Mouse (Mus musculus) frontal cortex, postnatal 10 days (tissue): ENCODE measurements around the gene Npy5r.

Experiments used
- DNase-seq, 2 experiments: peaks; one replicate each; pipeline ENCODE4 v3.0.0; 2022; ENCODE audit warnings: low spot score in 2 of 2, mixed read lengths in 1 of 2

Npy5r gene

DNA sequence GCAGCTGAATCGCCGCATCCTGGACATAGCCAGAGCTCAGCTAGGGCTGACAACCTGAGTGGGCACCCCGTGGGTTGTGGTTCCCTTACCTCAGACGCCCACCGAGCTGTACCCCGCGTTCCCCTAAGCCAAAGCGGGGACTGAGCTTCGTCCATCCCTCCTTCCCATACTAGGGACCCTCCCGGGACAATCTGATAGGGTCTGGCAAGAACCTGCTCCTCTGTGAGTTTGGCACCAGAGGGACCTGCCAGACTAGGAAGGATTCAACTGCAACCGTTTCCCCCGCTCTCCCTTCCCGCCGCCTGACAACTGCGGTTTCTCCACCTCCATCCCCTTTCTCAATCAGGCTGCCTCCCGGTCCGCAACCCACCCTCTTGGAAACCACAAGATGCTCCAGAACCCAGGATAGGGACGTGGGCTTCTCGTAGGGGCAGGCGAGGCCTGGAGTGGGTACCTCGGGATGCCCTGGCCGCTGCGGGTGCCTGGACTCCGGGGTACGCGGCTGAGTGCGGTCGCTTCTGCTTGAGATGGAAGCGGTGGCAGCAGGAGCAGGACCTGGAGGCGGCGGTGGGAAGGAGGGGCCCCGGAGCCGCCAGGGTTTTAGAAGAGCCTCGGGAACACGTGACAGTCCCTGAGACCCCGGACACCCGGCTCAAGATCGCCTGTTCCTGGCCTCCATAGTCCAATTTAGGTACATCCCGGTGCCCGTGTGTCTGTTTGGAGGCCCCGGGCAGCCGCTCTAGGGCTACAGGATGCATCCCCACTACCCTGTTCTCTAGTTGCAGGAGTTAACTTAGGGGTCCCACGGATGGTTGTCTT is at the start of gene Npy5r:
TSS of gene Npy5r (minus strand) at position 618 of the 819 bp plus-strand sequence.
- DNase-seq = peak in 1 of 2 experiments; percentile 26

DNA sequence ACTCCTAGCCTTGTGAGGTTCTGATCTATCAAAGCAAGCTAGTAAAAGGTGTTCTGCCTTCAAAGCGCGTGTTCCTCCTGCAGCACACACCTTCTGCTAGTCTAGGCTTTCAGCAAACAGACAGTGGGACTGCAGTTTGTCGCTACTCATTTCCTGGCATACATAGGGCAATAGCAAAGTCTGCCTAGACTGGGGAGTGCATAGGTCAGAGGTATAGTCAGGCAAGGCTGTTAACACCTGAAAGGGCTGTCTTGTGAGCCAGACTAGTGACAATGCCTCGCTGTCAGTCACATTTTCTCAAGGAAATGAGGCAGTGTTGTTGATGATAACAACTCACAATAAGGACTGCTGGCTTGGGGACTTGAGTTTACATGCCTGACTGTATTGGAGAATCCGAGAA is 44.0 kb upstream of the Npy5r start:
- DNase-seq = no peak

DNA sequence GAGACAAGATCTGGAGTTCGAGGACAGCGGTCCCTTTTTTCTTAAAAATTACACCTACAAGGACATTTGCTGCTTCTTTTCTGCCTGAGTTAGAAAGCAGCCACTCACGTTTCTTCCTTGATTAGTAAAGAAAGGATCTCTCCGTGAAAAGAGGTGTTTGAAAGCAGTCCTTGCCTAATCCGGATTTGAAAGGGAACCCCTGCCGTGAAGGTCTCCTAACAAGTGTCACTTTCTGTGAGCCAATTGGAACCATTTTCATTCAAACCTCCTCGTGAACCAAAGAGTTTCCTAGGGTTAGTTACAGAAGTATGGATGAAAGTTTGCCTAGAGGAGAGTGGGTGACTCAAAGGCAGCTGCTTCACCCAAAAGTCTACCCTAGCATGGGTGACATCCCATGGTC is 41.5 kb upstream of the Npy5r start:
- no peak for DNase-seq

DNA sequence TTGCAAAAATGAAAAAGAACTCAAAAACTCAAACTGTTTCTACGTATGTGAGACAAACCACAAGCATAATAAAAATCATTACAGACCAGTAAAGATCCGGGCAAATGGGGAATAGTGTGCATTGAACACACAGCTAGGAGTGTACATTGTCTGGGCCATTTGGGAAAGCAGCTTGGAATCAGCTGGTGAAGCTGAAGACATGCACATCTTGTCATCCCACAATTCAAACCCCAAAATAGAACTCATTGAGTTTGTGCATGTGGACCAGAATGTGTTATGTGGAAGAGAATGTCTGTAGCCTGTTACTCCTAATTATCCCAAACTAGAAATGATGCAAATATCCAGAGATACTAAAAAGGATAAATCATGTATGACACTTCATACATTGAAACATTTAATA is 34.9 kb upstream of the Npy5r start:
- no peak for DNase-seq

DNA sequence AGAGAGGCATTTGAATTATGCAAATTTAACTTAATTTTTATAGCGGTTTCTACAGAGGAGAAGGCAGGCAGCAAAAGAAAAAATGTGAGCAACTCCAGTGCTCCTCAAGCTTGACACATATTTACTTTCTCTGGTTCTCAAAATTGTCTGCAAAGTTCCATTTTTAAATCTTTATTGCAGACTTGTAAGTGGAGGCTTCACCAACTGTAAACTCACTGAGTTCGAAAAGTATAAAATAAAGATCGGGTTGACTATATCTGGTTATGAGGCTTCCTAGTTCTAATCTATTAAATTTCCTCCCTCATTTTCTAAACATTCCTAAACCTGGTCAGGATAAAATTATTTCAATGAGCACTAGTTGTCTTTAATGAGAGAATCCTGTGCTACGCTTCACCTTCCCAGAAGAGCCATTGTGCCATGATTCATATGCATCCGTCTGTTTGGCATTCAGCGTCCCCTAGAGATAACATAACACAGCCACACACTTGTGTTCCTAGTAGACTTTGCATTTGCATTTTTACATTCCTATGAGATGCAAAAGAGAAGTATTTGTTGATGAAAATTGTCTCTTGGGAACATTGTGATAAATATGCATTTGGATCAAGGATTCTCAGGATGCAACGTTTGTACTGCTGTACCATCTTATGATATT is 26.5 kb upstream of the Npy5r start:
- no peak for DNase-seq

DNA sequence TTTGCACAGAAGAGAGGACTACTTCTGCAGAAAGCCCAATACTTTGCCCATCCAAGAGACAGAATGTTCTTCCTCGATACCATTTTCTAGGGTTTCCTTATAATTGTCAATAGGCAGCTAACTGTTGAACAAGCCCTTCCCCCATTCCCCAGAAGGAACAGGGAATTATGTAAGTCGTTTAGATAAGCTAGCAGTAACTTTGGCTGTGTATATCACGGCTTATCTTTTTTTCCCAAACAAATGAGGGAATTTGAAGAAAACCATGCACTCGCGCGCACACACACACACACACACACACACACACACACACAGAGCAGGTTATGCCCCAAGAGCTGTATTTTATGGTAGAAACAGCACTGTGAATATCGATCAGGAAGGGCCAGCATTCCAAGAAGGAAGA is 10.9 kb upstream of the Npy5r start:
- no peak for DNase-seq

DNA sequence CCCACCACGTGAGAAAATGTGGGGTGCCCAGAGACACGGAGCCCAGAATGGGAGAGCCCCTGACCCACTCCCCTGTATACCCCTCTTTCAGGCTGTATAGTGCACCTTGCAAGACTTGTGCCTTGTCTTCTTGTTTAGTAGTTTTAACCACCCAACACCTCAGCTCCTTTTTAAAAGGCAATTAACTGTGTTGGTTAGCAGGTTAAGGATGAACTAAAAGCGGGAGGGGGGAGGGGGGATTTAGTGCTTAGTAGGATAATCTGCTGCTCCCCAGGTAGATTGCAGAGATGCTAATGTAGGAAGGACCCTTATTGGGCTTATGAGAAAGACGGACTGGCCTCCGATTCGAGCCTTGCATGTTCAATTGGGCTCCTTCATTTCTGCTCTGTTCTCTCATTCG is 10.1 kb upstream of the Npy5r start:
- no peak for DNase-seq

DNA sequence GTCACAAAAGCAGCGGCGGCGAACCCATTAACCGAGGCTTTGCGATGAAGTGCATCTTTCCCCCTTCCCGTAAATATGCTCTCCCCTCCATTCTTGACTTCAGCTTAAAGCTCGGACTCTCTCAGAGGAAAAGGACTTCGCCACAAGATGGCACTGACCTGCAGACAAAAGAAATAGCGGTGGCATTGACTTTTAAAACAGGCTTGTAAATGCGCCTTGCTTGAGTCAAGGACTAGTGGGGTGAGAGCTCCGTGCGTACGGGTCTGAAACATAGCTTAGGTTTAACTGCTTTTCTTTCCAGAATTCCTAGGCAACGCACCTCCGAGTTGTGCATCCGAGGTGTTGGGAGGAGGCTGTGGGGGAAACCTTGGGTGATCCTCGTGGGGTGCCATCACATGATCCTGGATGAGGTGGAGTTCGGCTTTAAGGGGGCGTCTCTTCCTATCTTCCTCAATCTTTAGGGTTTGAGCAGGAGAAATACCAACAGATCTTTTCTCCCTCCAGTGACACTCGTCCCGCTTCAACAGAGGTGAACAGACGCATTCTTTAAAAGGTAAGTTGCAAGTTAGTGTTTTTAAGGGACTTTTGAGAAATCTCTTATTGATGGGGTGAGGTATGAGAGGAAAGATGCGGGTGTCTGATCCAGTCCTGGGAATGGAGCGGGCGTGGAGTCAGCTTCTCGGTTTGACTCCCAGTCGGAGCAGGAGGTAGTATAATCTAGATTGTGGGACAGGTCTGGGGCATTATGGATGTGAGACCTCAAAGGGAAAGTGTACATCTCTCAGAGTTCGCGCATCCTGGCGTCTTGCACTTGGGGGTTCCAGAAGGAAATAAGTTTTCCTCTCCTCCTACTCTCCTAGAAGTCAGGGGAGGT is 9.3 kb upstream of the Npy5r start, which contains the start of gene Npy1r:
TSS of gene Npy1r (plus strand) at position 223 of the 874 bp plus-strand sequence.
- peak; percentile 27 to 50 for DNase-seq

DNA sequence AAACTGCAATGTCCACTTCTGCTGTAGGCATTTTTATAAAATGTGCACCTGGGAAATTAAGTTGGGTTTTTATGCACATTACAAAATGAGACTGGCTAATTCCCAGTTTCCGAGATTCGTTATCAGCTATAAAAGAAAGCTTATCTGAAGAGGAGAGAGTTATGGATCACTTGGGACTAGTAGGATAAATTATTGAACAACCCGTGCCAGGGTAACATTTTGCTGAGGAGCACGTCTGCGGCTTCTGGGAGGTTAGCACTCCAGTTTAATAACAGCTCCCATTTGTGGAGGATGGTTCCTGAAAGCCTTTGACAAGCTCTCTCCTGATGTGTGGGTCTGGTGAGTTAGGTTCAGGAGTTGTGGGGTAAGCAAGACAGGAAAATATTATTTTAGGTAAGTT is 2.5 kb upstream of the Npy5r start:
- no peak for DNase-seq

DNA sequence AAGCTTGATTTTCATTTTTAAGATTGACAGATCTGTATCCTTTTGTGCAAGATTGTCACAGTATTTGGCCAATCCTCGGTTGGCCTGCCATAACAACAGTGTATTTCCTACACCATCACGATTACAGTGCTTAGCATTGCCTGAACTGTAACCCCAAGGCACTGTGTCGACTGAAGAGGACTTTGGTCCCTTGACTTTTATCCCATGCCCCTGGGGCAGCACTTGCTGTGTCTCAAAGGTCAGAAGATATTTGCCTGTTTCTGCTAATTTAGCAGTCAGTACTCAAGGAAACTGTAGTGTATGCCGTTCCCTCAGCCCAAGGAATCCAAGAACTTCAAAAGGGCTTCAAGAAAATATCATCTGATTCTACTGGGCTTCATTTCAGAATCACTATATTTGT is 871 bp upstream of the Npy5r start:
- no peak for DNase-seq

DNA sequence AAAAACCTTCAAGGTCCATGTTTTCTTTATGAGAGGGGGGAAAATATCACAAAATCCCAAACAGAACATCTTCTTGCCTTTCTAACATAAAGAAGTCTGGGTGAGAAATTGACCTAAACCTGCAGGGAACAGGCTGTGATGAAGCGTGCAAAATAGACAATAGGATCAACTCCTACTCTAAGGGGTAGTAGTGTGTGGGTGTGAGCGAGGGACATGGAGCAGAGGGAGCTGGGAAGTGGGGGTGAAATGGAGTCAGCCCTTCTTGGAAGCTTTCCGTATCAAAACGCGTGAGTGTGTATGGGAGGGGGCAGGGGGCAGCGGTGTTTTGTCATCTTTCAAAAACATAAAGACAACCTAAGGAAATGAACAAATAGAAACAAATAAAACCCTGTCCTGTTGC is 467 bp upstream of the Npy5r start:
- no peak for DNase-seq

DNA sequence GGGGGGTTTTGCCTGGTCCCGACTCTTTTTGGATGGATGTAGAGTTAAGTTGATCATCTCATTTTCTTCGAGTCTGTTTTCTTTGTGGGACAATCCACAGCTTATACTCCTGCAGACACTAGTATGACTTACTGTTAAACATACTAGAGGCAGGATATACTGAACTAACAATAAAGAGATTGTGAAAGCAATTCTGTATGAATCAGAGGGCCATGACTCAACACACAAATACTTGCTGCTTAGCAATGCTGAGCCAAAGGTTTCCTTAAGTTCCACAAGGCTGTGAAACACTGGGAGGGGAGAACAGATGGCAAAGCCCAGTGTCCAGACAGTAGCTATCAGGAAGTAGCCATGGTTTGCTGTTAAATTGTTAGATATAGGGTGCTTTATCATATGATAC is 6.7 kb downstream of the Npy5r start:
- no peak for DNase-seq

DNA sequence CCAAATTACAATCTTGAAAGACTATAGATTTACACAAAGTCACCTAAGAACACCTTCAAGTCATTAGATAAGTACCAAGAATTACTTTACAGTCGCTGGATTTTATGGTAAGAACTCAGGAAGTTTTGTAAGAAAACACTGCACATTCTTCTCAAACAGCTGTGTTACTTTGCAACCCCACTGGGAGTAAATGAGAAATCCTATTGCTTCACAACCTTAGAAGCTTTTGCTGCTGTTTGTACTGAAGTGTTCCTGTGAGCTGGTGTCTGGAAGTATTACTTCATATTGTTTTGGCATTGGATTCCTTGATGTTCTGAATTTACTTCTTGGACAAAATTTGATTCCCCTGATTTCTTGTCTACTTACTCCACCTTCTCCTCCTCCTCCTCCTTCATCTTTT is 57.2 kb downstream of the Npy5r start:
- DNase-seq = no peak
